Mouse (Mus musculus): ENCODE measurements around the gene Pum1. TPM values are rescaled to one million over a fixed set of nuclear protein-coding genes. Genes with fewer than 3 reads are reported as not detected.

Pum1 gene
- polyA plus RNA-seq, 1 experiment from 2014 or later = 110 TPM

DNA sequence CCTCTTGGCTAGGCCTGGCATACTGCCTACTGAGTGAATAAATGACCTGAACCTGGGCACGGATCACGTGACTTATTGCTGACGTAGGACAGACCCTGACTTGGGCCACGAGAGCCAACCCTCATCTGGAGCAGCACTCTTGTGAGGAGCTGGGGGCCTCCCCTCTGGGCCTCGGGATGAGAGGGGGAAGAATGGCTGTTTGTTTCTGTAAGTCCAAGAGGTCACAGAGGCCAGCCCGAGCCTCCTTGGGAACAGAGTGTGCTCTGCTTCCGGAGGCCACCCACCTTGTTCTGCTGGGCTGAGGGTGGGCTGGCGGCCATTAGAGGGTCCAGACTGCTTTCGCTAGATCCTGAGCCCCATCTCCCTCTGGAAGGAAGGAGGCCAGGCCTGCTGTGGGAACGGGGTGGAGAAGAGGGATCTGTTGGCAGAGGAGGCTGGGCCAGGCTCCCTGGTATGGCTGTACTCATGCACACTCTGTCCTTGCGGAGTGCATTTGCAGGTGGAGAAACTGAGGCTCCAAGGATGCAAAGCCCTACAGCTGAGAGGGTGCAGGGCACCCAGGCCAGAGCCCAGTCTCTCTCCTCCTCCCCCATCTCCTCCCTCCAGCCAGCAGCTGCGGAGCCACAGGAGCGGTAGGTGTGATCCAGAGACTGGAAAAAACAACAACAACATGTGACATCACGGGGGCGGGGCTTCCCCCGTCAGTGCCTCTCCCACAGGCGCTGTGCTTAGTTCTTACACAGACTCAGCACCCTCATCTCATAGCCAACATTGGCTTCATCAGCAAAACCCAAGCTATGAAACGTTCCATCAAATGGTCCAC lies 165.9 kb downstream of the Pum1 start:
- no peak overlapping the region for H3K9ac ChIP-seq (replicated peaks; ENCODE audit: low read depth, low read length)
- no peaks in the 10 kb centered on the region for H3K36me3 ChIP-seq (ENCODE audit: control insufficient read depth, insufficient read depth, low read length)
- H3K27me3 ChIP-seq (ENCODE audit: control insufficient read depth, insufficient read depth, low read length) = no peaks in the 10 kb centered on the region
- H3K4me1 ChIP-seq (ENCODE audit: control insufficient read depth, insufficient read depth, low read length) = peaks cover 14% of the 10 kb centered on the region
- H3K27ac ChIP-seq (ENCODE audit: low read length) = peak overlapping the region; percentile 34; the same call in 1 of the 2 replicates
- 13% methylated on average over 18 of the region's 18 CpGs for WGBS
- peak; percentile 59; the same call in 1 of the 2 replicates for ATAC-seq (ENCODE audit: insufficient number of reproducible peaks, insufficient read depth, low FRiP score, low read depth)
- H3K9me3 ChIP-seq (ENCODE audit: control insufficient read depth, low read depth, low read length) = no peaks in the 10 kb centered on the region
- no peak overlapping the region for H3K4me3 ChIP-seq (ENCODE audit: low read depth, low read length)
- H3K4me2 ChIP-seq (replicated peaks; ENCODE audit: low read depth, low read length) = 0 out of 2 replicates have a peak overlapping the region, but pooled peaks have one; percentile 12

Other genes starting within 250 kb of the Pum1 start
- gene Nkain1, start 89.1 kb upstream of the Pum1 start, polyA plus RNA-seq (2014; fragmentation: Nextera tagmentation; extraction: Ambion mirVana) = 1.8 and 2.6 TPM in 2 replicates
- gene Sdc3, start 129.2 kb downstream of the Pum1 start, polyA plus RNA-seq (2014; fragmentation: Nextera tagmentation; extraction: Ambion mirVana) = 20.9 and 21.0 TPM in 2 replicates
- gene Laptm5, start 249.8 kb downstream of the Pum1 start, polyA plus RNA-seq (2014; fragmentation: Nextera tagmentation; extraction: Ambion mirVana) = 49.4 and 50.9 TPM in 2 replicates